Mouse (Mus musculus): ENCODE measurements at regions not wholly inside any gene's neighbourhood (a gene's known extent, or its start where the extent isn't known, plus 50 kb on each side); places are given as distances from the start of the nearest gene placed in this dataset.
A peak's percentile ranks its signal among the peaks of the same experiment; 100 is the strongest.

DNA sequence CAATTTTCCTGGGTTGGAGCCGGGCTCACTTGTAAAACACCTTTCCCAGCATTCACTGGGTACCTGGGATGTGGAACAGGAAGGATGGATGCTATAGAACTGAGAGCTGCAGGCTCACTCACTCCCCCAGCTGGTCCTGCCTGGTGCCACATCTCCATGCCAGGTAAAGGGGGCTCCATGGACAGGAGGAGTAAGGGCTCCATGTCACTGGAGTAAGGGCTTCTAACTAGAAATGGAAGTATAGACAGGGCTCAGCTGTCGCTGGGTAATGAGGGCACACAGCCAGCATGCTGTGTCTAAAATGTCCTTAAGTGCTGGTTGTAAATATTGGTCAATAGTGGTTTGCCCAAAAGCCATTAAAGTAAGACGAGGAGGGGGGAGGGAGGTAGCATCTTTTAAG lies 99.4 kb upstream of the Gpr12 start:
- H3K27me3 ChIP-seq: peaks cover 67% of the 10 kb centered on the region
- no peaks in the 10 kb centered on the region; the same call in 1 of the 2 replicates for H3K4me1 ChIP-seq (replicated peaks)
- ATAC-seq (ENCODE audit: insufficient number of reproducible peaks, insufficient read depth, low FRiP score, low TSS enrichment, low read depth): no peak
- H3K27ac ChIP-seq: no peak overlapping the region
- no peaks in the 10 kb centered on the region for H3K9me3 ChIP-seq
- H3K9ac ChIP-seq (replicated peaks): no peak overlapping the region
- no peak overlapping the region for H3K4me2 ChIP-seq
- no peak overlapping the region for H3K4me3 ChIP-seq (replicated peaks)
- 38% methylated on average over 3 of the region's 3 CpGs for WGBS
- no peaks in the 10 kb centered on the region for H3K36me3 ChIP-seq

DNA sequence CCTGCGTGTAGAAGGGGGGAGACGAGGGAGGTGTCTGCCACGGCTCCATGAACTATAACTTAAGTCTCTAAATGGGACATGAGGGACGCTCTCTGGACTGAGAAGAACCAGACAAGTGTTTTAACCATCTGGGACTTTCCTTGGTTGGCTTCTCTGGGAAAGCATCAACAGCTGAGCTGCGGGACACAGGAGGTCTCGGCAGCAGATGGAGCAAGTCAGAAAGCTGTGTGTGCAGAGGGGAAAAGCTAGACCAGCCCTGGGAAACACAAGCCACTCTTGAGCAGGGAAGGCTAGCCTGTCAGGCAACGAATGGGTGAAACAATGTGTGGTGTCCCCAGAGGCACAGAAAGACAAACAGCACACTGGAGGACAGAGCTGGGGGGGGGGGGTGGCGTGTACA lies 98.5 kb upstream of the Gpr12 start:
- no peak overlapping the region for H3K4me3 ChIP-seq (replicated peaks)
- 38% methylated on average over 7 of the region's 8 CpGs for WGBS
- peaks cover 7% of the 10 kb centered on the region; the same call in 1 of the 2 replicates for H3K4me1 ChIP-seq (replicated peaks)
- no peak for ATAC-seq (ENCODE audit: insufficient number of reproducible peaks, insufficient read depth, low FRiP score, low TSS enrichment, low read depth)
- peaks cover 76% of the 10 kb centered on the region for H3K27me3 ChIP-seq
- no peak overlapping the region for H3K9ac ChIP-seq (replicated peaks)
- no peak overlapping the region for H3K27ac ChIP-seq
- no peaks in the 10 kb centered on the region for H3K36me3 ChIP-seq
- no peak overlapping the region for H3K4me2 ChIP-seq
- H3K9me3 ChIP-seq: no peaks in the 10 kb centered on the region

- H3K9ac ChIP-seq (replicated peaks): no peak overlapping the region
- no peak overlapping the region for H3K4me3 ChIP-seq (replicated peaks)
- peaks cover 9% of the 10 kb centered on the region; the same call in 1 of the 2 replicates for H3K4me1 ChIP-seq (replicated peaks)
- H3K9me3 ChIP-seq: no peaks in the 10 kb centered on the region
- H3K27me3 ChIP-seq: peaks cover 75% of the 10 kb centered on the region
- ATAC-seq (ENCODE audit: insufficient number of reproducible peaks, insufficient read depth, low FRiP score, low TSS enrichment, low read depth): no peak
- H3K27ac ChIP-seq: no peak overlapping the region
- H3K36me3 ChIP-seq: no peaks in the 10 kb centered on the region
- no peak overlapping the region for H3K4me2 ChIP-seq
- WGBS: 21% methylated on average over 5 of the region's 5 CpGs
These were observed 97.9 kb upstream of the Gpr12 start for GRCm38 (mm10) chr5:146682893-146683292.

- WGBS: 76% methylated on average over 9 of the region's 9 CpGs
- Histone ChIP-seq H3K27ac (no peak overlapping the region), H3K4me3 (replicated peaks) (no peak overlapping the region), H3K9ac (replicated peaks) (no peak overlapping the region), H3K4me1 (replicated peaks) (peaks cover 9% of the 10 kb centered on the region; the same call in 1 of the 2 replicates), H3K4me2 (no peak overlapping the region), H3K9me3 (no peaks in the 10 kb centered on the region), H3K36me3 (no peaks in the 10 kb centered on the region), H3K27me3 (peaks cover 71% of the 10 kb centered on the region)
- ATAC-seq (ENCODE audit: insufficient number of reproducible peaks, insufficient read depth, low FRiP score, low TSS enrichment, low read depth): no peak
These were observed 96.5 kb upstream of the Gpr12 start for GRCm38 (mm10) chr5:146681512-146681911.

DNA sequence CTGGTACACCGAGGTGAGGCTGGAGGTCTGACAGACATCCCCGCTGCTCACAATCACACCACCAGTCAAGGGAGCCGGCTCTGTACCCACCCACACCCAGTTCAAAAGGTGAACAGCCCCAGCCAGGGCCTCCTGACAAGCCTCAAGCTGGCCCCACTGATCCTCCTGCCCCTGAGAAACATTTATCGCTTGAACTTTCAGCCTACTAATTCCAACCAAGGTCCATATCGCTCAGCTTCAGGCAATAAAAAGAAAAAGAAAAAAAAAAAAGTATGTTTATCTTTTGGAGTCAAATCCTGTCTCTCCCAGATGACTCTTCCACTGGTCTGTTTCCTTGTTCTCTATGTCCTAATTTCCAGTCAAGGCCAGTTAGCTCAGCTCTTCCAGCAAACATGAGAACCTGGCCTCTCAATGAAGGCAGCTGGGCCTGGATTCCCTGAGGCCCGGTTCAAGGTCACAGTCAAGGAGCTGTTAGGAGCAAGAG lies 94.2 kb upstream of the Gpr12 start:
- no peak for ATAC-seq (ENCODE audit: insufficient number of reproducible peaks, insufficient read depth, low FRiP score, low TSS enrichment, low read depth)
- no peaks in the 10 kb centered on the region for H3K36me3 ChIP-seq
- no peak overlapping the region for H3K4me3 ChIP-seq (replicated peaks)
- WGBS: 44% methylated on average over 6 of the region's 6 CpGs
- H3K27me3 ChIP-seq: peaks cover 67% of the 10 kb centered on the region
- H3K9me3 ChIP-seq: no peaks in the 10 kb centered on the region
- H3K27ac ChIP-seq: no peak overlapping the region
- peaks cover 9% of the 10 kb centered on the region; the same call in 1 of the 2 replicates for H3K4me1 ChIP-seq (replicated peaks)
- no peak overlapping the region for H3K4me2 ChIP-seq
- no peak overlapping the region for H3K9ac ChIP-seq (replicated peaks)

DNA sequence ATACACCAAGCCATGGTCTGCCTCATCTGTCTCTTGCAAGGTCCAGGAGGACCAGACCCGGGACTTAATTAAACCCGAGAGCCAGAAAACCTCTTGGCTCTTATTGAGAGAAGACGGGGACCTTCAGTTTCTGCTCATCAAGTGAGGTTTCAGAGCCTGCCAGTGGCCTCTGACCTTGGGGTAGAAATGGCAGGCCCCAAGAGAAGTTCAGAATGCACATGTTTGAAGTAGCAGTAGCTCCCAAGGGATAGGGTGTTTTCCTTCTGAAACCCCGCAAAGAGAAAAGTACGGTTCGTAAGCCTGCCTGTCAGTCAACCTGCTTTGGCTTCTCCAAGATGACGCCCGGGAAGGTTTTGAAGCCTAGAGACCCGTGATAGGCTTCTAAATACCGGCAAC lies 93.7 kb upstream of the Gpr12 start:
- H3K4me2 ChIP-seq: no peak overlapping the region
- no peaks in the 10 kb centered on the region for H3K9me3 ChIP-seq
- H3K4me3 ChIP-seq (replicated peaks): no peak overlapping the region
- peaks cover 64% of the 10 kb centered on the region for H3K27me3 ChIP-seq
- no peak overlapping the region for H3K9ac ChIP-seq (replicated peaks)
- no peaks in the 10 kb centered on the region for H3K36me3 ChIP-seq
- no peak overlapping the region for H3K27ac ChIP-seq
- peaks cover 9% of the 10 kb centered on the region; the same call in 1 of the 2 replicates for H3K4me1 ChIP-seq (replicated peaks)
- no peak for ATAC-seq (ENCODE audit: insufficient number of reproducible peaks, insufficient read depth, low FRiP score, low TSS enrichment, low read depth)
- WGBS: 66% methylated on average over 10 of the region's 10 CpGs

- Histone ChIP-seq H3K4me2 (no peak overlapping the region), H3K9ac (replicated peaks) (no peak overlapping the region), H3K9me3 (no peaks in the 10 kb centered on the region), H3K27me3 (peaks cover 59% of the 10 kb centered on the region), H3K4me3 (replicated peaks) (no peak overlapping the region), H3K36me3 (no peaks in the 10 kb centered on the region), H3K4me1 (replicated peaks) (peaks cover 9% of the 10 kb centered on the region; the same call in 1 of the 2 replicates), H3K27ac (no peak overlapping the region)
- ATAC-seq (ENCODE audit: insufficient number of reproducible peaks, insufficient read depth, low FRiP score, low TSS enrichment, low read depth): no peak
- WGBS: 37% methylated on average over 13 of the region's 13 CpGs
These were observed 93.2 kb upstream of the Gpr12 start for GRCm38 (mm10) chr5:146678049-146678774.

- no peaks in the 10 kb centered on the region for H3K36me3 ChIP-seq
- no peak overlapping the region for H3K4me2 ChIP-seq
- no peak overlapping the region for H3K4me3 ChIP-seq (replicated peaks)
- WGBS: 87% methylated on average over 8 of the region's 8 CpGs
- H3K9me3 ChIP-seq: no peaks in the 10 kb centered on the region
- H3K27ac ChIP-seq: no peak overlapping the region
- no peak for ATAC-seq (ENCODE audit: insufficient number of reproducible peaks, insufficient read depth, low FRiP score, low TSS enrichment, low read depth)
- peaks cover 51% of the 10 kb centered on the region for H3K27me3 ChIP-seq
- H3K4me1 ChIP-seq (replicated peaks): peaks cover 9% of the 10 kb centered on the region; the same call in 1 of the 2 replicates
- no peak overlapping the region for H3K9ac ChIP-seq (replicated peaks)
These were observed 92.1 kb upstream of the Gpr12 start for GRCm38 (mm10) chr5:146677151-146677515.

DNA sequence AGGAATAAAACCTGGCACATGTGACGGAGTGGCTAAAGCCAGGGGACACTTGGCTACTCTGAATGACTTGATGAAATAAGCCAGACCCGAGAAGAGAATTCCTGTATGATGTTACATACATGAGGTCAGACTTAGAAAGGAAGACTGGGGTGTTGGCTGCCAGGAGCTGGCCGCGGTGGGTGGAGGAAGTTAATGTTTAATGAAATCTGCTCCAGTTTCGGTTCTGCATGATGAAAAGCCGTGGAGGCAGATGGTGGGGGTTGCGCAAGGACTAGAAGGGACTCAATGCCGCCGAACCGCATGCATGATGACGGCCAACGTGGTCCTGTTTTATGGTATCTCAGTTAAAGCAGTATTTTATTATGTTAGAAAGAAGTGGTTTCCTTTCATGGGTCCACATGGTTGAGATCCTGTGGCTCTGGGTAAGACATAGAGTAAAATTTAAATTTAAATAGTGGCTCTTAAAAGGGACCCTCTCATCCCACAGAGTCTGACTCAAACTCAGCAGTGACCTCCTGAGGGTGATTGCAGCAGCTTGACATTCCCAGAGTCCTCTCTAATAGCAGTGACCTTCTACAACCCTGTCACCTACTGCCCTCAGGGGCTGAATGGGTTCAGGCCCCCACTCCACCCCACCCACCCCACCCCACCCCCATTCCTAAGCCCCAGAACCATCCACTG lies 91.6 kb upstream of the Gpr12 start:
- Histone ChIP-seq H3K36me3 (no peaks in the 10 kb centered on the region), H3K9me3 (no peaks in the 10 kb centered on the region), H3K4me3 (replicated peaks) (no peak overlapping the region), H3K27me3 (peaks cover 46% of the 10 kb centered on the region), H3K27ac (no peak overlapping the region), H3K4me1 (replicated peaks) (peaks cover 9% of the 10 kb centered on the region; the same call in 1 of the 2 replicates), H3K4me2 (no peak overlapping the region), H3K9ac (replicated peaks) (no peak overlapping the region)
- no peak for ATAC-seq (ENCODE audit: insufficient number of reproducible peaks, insufficient read depth, low FRiP score, low TSS enrichment, low read depth)
- 79% methylated on average over 12 of the region's 12 CpGs for WGBS

DNA sequence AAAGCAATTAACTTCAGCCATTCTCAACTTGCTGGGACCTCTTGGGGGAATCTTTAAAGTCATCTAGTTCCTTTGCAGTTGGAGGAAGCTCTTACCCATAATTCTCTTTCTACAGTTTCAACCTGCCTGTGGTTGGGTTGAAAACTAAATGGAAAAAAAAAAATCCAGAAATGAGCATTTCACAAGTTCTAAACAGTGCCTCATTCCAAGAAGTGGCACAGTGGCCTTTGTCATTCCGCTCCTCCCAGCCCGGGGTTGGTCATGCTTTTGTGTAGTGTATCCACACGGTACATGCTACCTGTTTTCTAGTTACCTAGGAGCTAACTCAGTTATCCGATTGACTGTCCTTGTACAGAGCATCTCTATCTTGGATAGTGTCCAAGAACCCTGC lies 90.8 kb upstream of the Gpr12 start:
- Histone ChIP-seq H3K9me3 (no peaks in the 10 kb centered on the region), H3K4me2 (no peak overlapping the region), H3K27ac (no peak overlapping the region), H3K27me3 (peaks cover 39% of the 10 kb centered on the region), H3K9ac (replicated peaks) (no peak overlapping the region), H3K4me1 (replicated peaks) (0 out of 2 replicates have a peak, but pooled peaks cover 9% of the 10 kb centered on the region), H3K36me3 (no peaks in the 10 kb centered on the region), H3K4me3 (replicated peaks) (no peak overlapping the region)
- WGBS: 97% methylated on average over 4 of the region's 4 CpGs
- ATAC-seq (ENCODE audit: insufficient number of reproducible peaks, insufficient read depth, low FRiP score, low TSS enrichment, low read depth): no peak

DNA sequence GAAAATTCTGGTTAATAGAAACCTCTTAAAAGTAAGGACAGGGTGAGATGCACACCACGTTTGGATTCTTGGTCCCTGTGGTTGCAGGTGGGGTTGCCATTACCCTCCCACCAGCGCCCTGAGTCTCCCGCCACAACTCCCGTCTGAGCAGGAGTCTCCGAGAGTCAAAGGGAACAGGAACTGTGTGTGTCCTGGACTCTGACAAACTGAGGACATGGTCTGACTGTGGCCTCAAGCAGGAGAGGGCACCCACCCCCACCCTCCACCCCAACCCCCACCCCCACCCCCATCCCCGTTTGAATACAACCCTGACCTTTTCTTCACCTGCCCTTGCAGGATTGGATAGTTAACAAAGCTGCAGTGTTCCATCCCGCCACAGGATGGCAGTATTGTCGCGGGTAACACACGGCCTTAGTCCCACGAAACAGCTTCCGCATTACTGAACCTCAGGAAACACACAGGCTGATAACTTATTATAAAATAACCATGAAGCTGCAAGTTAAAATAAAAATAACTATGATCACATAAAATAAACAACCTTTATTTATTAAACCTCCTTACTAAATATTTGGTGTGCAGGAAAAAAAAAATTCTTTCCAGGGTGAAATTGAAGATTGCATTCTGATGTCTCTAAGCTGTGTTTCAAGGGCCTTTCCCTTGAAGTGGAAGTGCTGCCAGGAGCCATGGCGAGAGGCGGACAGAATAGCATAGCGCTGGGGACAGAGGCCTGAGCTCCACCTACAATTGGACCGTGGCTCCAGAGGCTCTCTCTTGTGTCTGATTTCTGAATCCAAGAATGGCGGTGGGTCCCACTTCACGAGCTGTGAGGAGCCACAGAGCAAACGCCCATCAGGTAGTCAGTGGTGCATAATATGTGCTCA lies 90.2 kb upstream of the Gpr12 start:
- Histone ChIP-seq H3K9me3 (no peaks in the 10 kb centered on the region), H3K27ac (no peak overlapping the region), H3K27me3 (peaks cover 33% of the 10 kb centered on the region), H3K4me2 (no peak overlapping the region), H3K4me1 (replicated peaks) (0 out of 2 replicates have a peak, but pooled peaks cover 9% of the 10 kb centered on the region), H3K4me3 (replicated peaks) (no peak overlapping the region), H3K9ac (replicated peaks) (no peak overlapping the region), H3K36me3 (no peaks in the 10 kb centered on the region)
- ATAC-seq (ENCODE audit: insufficient number of reproducible peaks, insufficient read depth, low FRiP score, low TSS enrichment, low read depth): peak; percentile 44
- 26% methylated on average over 19 of the region's 19 CpGs for WGBS
